Mouse (Mus musculus): ENCODE measurements at regions not wholly inside any gene's neighbourhood (a gene's known extent, or its start where the extent isn't known, plus 50 kb on each side); places are given as distances from the start of the nearest gene placed in this dataset.

GRCm38 (mm10) chrX:10647332-10647731, 67.5 kb upstream of the Mid1ip1 start:
- Histone ChIP-seq H3K27me3 (replicated peaks; ENCODE audit: control insufficient read depth, insufficient read depth, low read length) (peaks cover 5% of the 10 kb centered on the region; the same call in 1 of the 2 replicates), H3K9me3 (ENCODE audit: control insufficient read depth, low read length) (no peaks in the 10 kb centered on the region), H3K36me3 (ENCODE audit: control insufficient read depth, insufficient read depth, low read length) (no peaks in the 10 kb centered on the region), H3K9ac (ENCODE audit: low read depth, low read length) (no peak overlapping the region), H3K4me1 (ENCODE audit: control insufficient read depth, insufficient read depth, low read length) (no peaks in the 10 kb centered on the region), H3K27ac (replicated peaks; ENCODE audit: low read depth, low read length) (no peak overlapping the region), H3K4me2 (ENCODE audit: low read depth, low read length) (no peak overlapping the region), H3K4me3 (ENCODE audit: low read depth, low read length) (no peak overlapping the region)
- DNase-seq (ENCODE audit: low spot score) (no peak), ATAC-seq (ENCODE audit: low read depth) (no peak)
- 59% methylated on average over 5 of the region's 5 CpGs for WGBS

DNA sequence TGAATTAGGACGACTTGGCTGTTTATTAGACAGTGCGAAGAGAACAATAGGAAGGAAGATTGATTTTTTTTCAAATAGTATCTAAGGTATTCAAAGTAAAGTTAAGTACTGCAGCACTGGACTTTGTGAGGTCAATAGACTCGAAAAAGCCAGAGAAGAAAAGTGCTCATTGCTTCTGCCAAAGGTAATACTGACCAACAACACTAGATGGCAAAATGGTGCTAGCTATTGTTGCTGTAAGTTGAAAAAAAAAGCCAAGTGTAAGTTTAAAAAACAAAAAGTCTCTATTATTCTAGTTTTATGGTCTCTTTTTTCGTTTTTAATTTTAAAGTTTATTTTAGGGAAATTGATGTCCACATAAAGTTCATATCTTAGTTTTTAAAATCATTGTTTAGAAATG, 63.9 kb upstream of the Mid1ip1 start:
- Histone ChIP-seq H3K4me1 (ENCODE audit: control insufficient read depth, insufficient read depth, low read length) (no peaks in the 10 kb centered on the region), H3K36me3 (ENCODE audit: control insufficient read depth, insufficient read depth, low read length) (no peaks in the 10 kb centered on the region), H3K27me3 (replicated peaks; ENCODE audit: control insufficient read depth, insufficient read depth, low read length) (peaks cover 5% of the 10 kb centered on the region; the same call in 1 of the 2 replicates), H3K4me3 (ENCODE audit: low read depth, low read length) (no peak overlapping the region), H3K27ac (replicated peaks; ENCODE audit: low read depth, low read length) (no peak overlapping the region), H3K9me3 (ENCODE audit: control insufficient read depth, low read length) (no peaks in the 10 kb centered on the region), H3K9ac (ENCODE audit: low read depth, low read length) (no peak overlapping the region), H3K4me2 (ENCODE audit: low read depth, low read length) (no peak overlapping the region)
- DNase-seq (ENCODE audit: low spot score) (peak; percentile 26), ATAC-seq (ENCODE audit: low read depth) (no peak)
- WGBS: 27% methylated on average over 4 of the region's 4 CpGs

Measured in embryonic facial prominence, embryonic 14.5 days (tissue).